Mouse (Mus musculus): ENCODE measurements around the gene Fam83f. TPM values are rescaled to one million over a fixed set of nuclear protein-coding genes. Genes with fewer than 3 reads are reported as not detected.

The Fam83f gene
- polyA plus RNA-seq (2014; fragmentation: Nextera tagmentation; extraction: Ambion mirVana) = 6.9 and 9.3 TPM in 2 replicates

- no peaks in the 10 kb centered on the region for H3K36me3 ChIP-seq (ENCODE audit: control insufficient read depth, insufficient read depth, low read length)
- H3K4me2 ChIP-seq (replicated peaks; ENCODE audit: low read depth, low read length) = peak within 1 kb of the TSS; percentile 77
- H3K27me3 ChIP-seq (ENCODE audit: control insufficient read depth, insufficient read depth, low read length) = peaks cover 16% of the 10 kb centered on the region; the same call in 1 of the 2 replicates
- WGBS = 5% methylated on average over 83 of the region's 85 CpGs
- peak within 1 kb of the TSS; percentile 46 for H3K9ac ChIP-seq (replicated peaks; ENCODE audit: low read depth, low read length)
- peak within 1 kb of the TSS; percentile 43 for H3K4me3 ChIP-seq (ENCODE audit: low read depth, low read length)
- no peak within 1 kb of the TSS for H3K27ac ChIP-seq (ENCODE audit: low read length)
- H3K9me3 ChIP-seq (ENCODE audit: control insufficient read depth, low read depth, low read length) = peaks cover 4% of the 10 kb centered on the region; the same call in 1 of the 2 replicates
- H3K4me1 ChIP-seq (ENCODE audit: control insufficient read depth, insufficient read depth, low read length) = peaks cover 10% of the 10 kb centered on the region
- ATAC-seq (ENCODE audit: insufficient number of reproducible peaks, insufficient read depth, low FRiP score, low read depth) = peak; percentile 82
Measured at GRCm38 (mm10) chr15:80671295-80672252, at the start of gene Fam83f. Gene Fam83f (plus strand): TSS chr15:80671847.

- H3K4me3 ChIP-seq (ENCODE audit: low read depth, low read length) = no peak overlapping the region
- no peak overlapping the region for H3K27ac ChIP-seq (ENCODE audit: low read length)
- ATAC-seq (ENCODE audit: insufficient number of reproducible peaks, insufficient read depth, low FRiP score, low read depth) = peak; percentile 49; the same call in 1 of the 2 replicates
- 48% methylated on average over 8 of the region's 8 CpGs for WGBS
- no peaks in the 10 kb centered on the region for H3K36me3 ChIP-seq (ENCODE audit: control insufficient read depth, insufficient read depth, low read length)
- H3K9ac ChIP-seq (replicated peaks; ENCODE audit: low read depth, low read length) = no peak overlapping the region
- no peaks in the 10 kb centered on the region for H3K9me3 ChIP-seq (ENCODE audit: control insufficient read depth, low read depth, low read length)
- H3K27me3 ChIP-seq (ENCODE audit: control insufficient read depth, insufficient read depth, low read length) = no peaks in the 10 kb centered on the region
- no peaks in the 10 kb centered on the region for H3K4me1 ChIP-seq (ENCODE audit: control insufficient read depth, insufficient read depth, low read length)
- no peak overlapping the region for H3K4me2 ChIP-seq (replicated peaks; ENCODE audit: low read depth, low read length)
Measured at GRCm38 (mm10) chr15:80623171-80623837, 48.3 kb upstream of the Fam83f start.

GRCm38 (mm10) chr15:80626472-80626871 lies 45.2 kb upstream of the Fam83f start:
- no peak for ATAC-seq (ENCODE audit: insufficient number of reproducible peaks, insufficient read depth, low FRiP score, low read depth)
- H3K27me3 ChIP-seq (ENCODE audit: control insufficient read depth, insufficient read depth, low read length) = no peaks in the 10 kb centered on the region
- H3K27ac ChIP-seq (ENCODE audit: low read length) = no peak overlapping the region
- 58% methylated on average over 6 of the region's 6 CpGs for WGBS
- H3K4me3 ChIP-seq (ENCODE audit: low read depth, low read length) = no peak overlapping the region
- H3K9me3 ChIP-seq (ENCODE audit: control insufficient read depth, low read depth, low read length) = no peaks in the 10 kb centered on the region
- H3K4me1 ChIP-seq (ENCODE audit: control insufficient read depth, insufficient read depth, low read length) = no peaks in the 10 kb centered on the region; the same call in 1 of the 2 replicates
- no peak overlapping the region for H3K9ac ChIP-seq (replicated peaks; ENCODE audit: low read depth, low read length)
- no peak overlapping the region for H3K4me2 ChIP-seq (replicated peaks; ENCODE audit: low read depth, low read length)
- H3K36me3 ChIP-seq (ENCODE audit: control insufficient read depth, insufficient read depth, low read length) = no peaks in the 10 kb centered on the region

- Histone ChIP-seq H3K4me3 (ENCODE audit: low read depth, low read length) (no peak overlapping the region), H3K4me1 (ENCODE audit: control insufficient read depth, insufficient read depth, low read length) (no peaks in the 10 kb centered on the region; the same call in 1 of the 2 replicates), H3K27ac (ENCODE audit: low read length) (no peak overlapping the region), H3K9ac (replicated peaks; ENCODE audit: low read depth, low read length) (no peak overlapping the region), H3K27me3 (ENCODE audit: control insufficient read depth, insufficient read depth, low read length) (no peaks in the 10 kb centered on the region), H3K4me2 (replicated peaks; ENCODE audit: low read depth, low read length) (no peak overlapping the region), H3K9me3 (ENCODE audit: control insufficient read depth, low read depth, low read length) (no peaks in the 10 kb centered on the region), H3K36me3 (ENCODE audit: control insufficient read depth, insufficient read depth, low read length) (no peaks in the 10 kb centered on the region)
- 80% methylated on average over 7 of the region's 7 CpGs for WGBS
- ATAC-seq (ENCODE audit: insufficient number of reproducible peaks, insufficient read depth, low FRiP score, low read depth) = no peak
Measured at GRCm38 (mm10) chr15:80630147-80630546, 41.5 kb upstream of the Fam83f start.

GRCm38 (mm10) chr15:80630711-80631110 lies 40.9 kb upstream of the Fam83f start:
- WGBS = 47% methylated on average over 14 of the region's 14 CpGs
- ATAC-seq (ENCODE audit: insufficient number of reproducible peaks, insufficient read depth, low FRiP score, low read depth) = no peak
- Histone ChIP-seq H3K27ac (ENCODE audit: low read length) (no peak overlapping the region), H3K4me2 (replicated peaks; ENCODE audit: low read depth, low read length) (no peak overlapping the region), H3K9ac (replicated peaks; ENCODE audit: low read depth, low read length) (no peak overlapping the region), H3K36me3 (ENCODE audit: control insufficient read depth, insufficient read depth, low read length) (no peaks in the 10 kb centered on the region), H3K9me3 (ENCODE audit: control insufficient read depth, low read depth, low read length) (no peaks in the 10 kb centered on the region), H3K27me3 (ENCODE audit: control insufficient read depth, insufficient read depth, low read length) (no peaks in the 10 kb centered on the region), H3K4me1 (ENCODE audit: control insufficient read depth, insufficient read depth, low read length) (no peaks in the 10 kb centered on the region; the same call in 1 of the 2 replicates), H3K4me3 (ENCODE audit: low read depth, low read length) (no peak overlapping the region)

GRCm38 (mm10) chr15:80631311-80631710 lies 40.3 kb upstream of the Fam83f start:
- Histone ChIP-seq H3K27ac (ENCODE audit: low read length) (no peak overlapping the region), H3K4me2 (replicated peaks; ENCODE audit: low read depth, low read length) (no peak overlapping the region), H3K27me3 (ENCODE audit: control insufficient read depth, insufficient read depth, low read length) (no peaks in the 10 kb centered on the region), H3K4me3 (ENCODE audit: low read depth, low read length) (no peak overlapping the region), H3K4me1 (ENCODE audit: control insufficient read depth, insufficient read depth, low read length) (no peaks in the 10 kb centered on the region; the same call in 1 of the 2 replicates), H3K36me3 (ENCODE audit: control insufficient read depth, insufficient read depth, low read length) (no peaks in the 10 kb centered on the region), H3K9me3 (ENCODE audit: control insufficient read depth, low read depth, low read length) (no peaks in the 10 kb centered on the region), H3K9ac (replicated peaks; ENCODE audit: low read depth, low read length) (no peak overlapping the region)
- ATAC-seq (ENCODE audit: insufficient number of reproducible peaks, insufficient read depth, low FRiP score, low read depth) = no peak
- 86% methylated on average over 2 of the region's 2 CpGs for WGBS

GRCm38 (mm10) chr15:80632280-80632893 lies 39.3 kb upstream of the Fam83f start:
- no peak for ATAC-seq (ENCODE audit: insufficient number of reproducible peaks, insufficient read depth, low FRiP score, low read depth)
- H3K27ac ChIP-seq (ENCODE audit: low read length) = no peak overlapping the region
- WGBS = 87% methylated on average over 13 of the region's 13 CpGs
- no peak overlapping the region for H3K4me2 ChIP-seq (replicated peaks; ENCODE audit: low read depth, low read length)
- H3K36me3 ChIP-seq (ENCODE audit: control insufficient read depth, insufficient read depth, low read length) = no peaks in the 10 kb centered on the region
- H3K27me3 ChIP-seq (ENCODE audit: control insufficient read depth, insufficient read depth, low read length) = no peaks in the 10 kb centered on the region
- no peaks in the 10 kb centered on the region; the same call in 1 of the 2 replicates for H3K4me1 ChIP-seq (ENCODE audit: control insufficient read depth, insufficient read depth, low read length)
- no peaks in the 10 kb centered on the region for H3K9me3 ChIP-seq (ENCODE audit: control insufficient read depth, low read depth, low read length)
- no peak overlapping the region for H3K4me3 ChIP-seq (ENCODE audit: low read depth, low read length)
- no peak overlapping the region for H3K9ac ChIP-seq (replicated peaks; ENCODE audit: low read depth, low read length)
